Mouse (Mus musculus): ENCODE results near the gene 1810043G02Rik. TPM values are rescaled to one million over a fixed set of nuclear protein-coding genes. Genes with fewer than 3 reads are reported as not detected.
A peak's percentile ranks its signal among the peaks of the same experiment; 100 is the strongest.
"Not testable (repeated sequence)": the region's sequence is repeated elsewhere in the genome, so short reads cannot be mapped to it uniquely, and the experiment has no call there.

The 1810043G02Rik gene
- polyA plus RNA-seq (2012; rRNA removed) = 46.6 and 46.9 TPM in 2 replicates

DNA sequence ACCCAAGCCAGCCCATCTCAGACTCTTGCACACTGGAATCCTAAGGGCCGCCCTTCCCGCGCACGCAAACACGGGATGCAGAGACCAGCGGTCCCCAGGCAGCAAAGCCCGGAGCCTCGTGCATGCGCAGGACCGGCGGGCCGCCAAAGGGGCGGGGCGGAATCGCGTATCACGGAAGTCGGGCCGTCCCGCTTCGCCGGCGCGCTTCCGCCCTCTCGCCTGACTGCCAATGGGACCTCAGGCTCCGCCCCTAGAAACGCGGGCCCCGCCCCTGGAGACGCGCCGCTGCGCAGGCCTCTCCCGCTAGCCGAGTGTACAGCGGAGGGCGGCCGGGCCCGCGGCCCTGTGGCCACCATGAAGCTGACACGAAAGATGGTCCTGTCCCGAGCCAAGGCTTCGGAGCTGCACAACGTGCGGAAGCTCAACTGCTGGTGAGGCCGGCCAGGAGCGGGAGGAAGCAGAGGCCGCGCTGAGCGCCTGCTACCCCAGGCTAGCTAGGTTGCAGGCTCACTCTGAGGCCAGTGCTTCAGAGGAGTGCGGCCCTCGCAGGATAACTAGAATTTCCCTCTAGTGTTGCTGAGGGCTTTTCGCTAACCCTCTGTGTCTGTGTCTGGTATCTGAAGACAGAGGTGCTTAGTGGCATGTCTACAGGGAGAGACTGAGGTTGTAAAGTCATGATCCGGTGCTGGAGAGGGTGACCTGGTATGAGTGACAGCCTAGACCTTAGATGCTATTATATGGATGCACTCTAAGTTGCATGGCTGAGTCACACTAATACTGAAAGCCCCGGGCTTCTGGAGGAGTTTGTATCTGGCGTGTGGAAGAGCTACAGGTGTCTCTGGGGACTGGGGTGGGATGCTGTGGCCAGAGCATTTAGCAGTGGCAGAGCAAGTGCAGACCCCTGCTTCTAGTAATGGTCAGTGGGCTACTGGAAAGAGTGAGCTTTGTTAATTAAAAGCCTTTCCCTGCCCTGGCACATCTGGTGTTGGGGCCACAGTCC lies at the start of gene 1810043G02Rik:
Gene 1810043G02Rik, plus strand, starts transcription at position 174 of the 1,000 bp plus-strand sequence.
- peak; percentile 100 for DNase-seq
- H3K4me3 ChIP-seq (replicated peaks; ENCODE audit: extremely low read depth, low read depth, low read length) = peak within 1 kb of the TSS; percentile 89
- H3K4me1 ChIP-seq (ENCODE audit: control insufficient read depth, insufficient read depth, low read length) = peaks cover 5% of the 10 kb centered on the region; the same call in 1 of the 2 replicates
- 2% methylated on average over 57 of the region's 57 CpGs for WGBS
- TF ChIP-seq POLR2A (IDR thresholded peaks at IDR 0.05; ENCODE audit: borderline replicate concordance, extremely low read depth, low read depth, low read length) (no peak), CTCF (IDR thresholded peaks at IDR 0.05; ENCODE audit: insufficient read depth, low read length) (no peak)

DNA sequence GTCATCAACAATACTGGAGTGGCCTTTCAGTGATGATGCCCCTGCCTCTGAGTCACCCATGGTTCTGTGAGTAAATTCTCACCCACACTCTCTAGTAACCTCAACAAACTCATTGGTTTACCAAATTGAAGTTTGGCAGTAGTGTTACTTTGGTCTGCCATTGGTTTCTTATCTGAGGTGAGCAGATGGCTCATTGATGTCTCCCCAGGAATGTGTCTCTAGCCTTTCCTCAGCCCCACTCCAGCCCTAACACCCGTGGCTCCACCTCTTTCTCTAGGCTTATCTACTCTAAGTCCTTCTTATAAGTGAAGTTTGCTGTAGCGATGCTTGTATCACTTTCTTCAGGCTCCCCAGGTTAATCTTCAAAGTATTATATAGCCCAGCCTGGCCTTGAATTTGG lies 38.6 kb upstream of the 1810043G02Rik start:
- H3K4me3 ChIP-seq (replicated peaks; ENCODE audit: extremely low read depth, low read depth, low read length) = no peak overlapping the region
- TF ChIP-seq CTCF (IDR thresholded peaks at IDR 0.05; ENCODE audit: insufficient read depth, low read length) (no peak), POLR2A (IDR thresholded peaks at IDR 0.05; ENCODE audit: borderline replicate concordance, extremely low read depth, low read depth, low read length) (no peak)
- no peak for DNase-seq
- WGBS = 65% methylated on average over 2 of the region's 2 CpGs
- H3K4me1 ChIP-seq (ENCODE audit: control insufficient read depth, insufficient read depth, low read length) = no peaks in the 10 kb centered on the region

DNA sequence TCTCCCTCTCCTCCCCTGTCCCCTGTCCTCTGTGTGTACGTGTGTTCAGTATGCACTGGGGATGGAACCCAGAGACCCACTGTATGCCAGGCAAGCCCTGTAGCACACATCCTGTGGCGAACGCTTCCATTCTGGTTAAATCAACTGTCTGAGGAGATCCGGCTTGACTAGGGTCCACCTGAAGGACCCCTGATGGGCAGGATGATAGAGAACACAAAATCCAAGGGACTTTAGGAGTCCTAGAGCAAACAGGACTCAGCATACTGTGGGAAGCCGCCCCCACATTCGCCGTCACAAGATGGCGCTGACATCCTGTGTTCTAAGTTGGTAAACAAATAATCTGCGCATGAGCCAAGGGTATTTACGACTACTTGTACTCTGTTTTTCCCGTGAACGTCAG lies 27.9 kb upstream of the 1810043G02Rik start:
- WGBS = 90% methylated on average over 10 of the region's 12 CpGs
- not testable (repeated sequence) for H3K4me3 ChIP-seq (replicated peaks; ENCODE audit: extremely low read depth, low read depth, low read length); H3K4me1 ChIP-seq (ENCODE audit: control insufficient read depth, insufficient read depth, low read length); DNase-seq

DNA sequence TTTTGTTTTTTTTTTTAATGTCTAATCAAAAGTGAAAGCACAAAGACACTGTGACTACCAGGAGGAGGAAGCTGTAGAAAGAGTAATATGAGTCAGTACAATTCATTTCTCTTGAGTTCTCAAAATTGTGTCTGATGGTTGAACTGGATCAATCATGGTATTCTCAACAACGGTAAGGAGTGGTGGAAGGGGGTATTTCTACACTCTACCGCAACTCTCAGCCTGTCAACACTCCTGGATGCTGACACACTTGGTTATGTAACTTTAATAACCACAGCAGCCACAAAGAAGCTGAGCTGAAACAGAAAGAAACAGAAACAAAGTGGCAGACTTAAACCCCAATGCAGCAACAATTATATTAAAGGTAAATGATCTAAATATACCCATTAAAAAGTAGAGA lies 15.6 kb upstream of the 1810043G02Rik start:
- TF ChIP-seq POLR2A (IDR thresholded peaks at IDR 0.05; ENCODE audit: borderline replicate concordance, extremely low read depth, low read depth, low read length) (no peak), CTCF (IDR thresholded peaks at IDR 0.05; ENCODE audit: insufficient read depth, low read length) (no peak)
- DNase-seq = no peak
- no peaks in the 10 kb centered on the region for H3K4me1 ChIP-seq (ENCODE audit: control insufficient read depth, insufficient read depth, low read length)
- WGBS = 71% methylated on average over 2 of the region's 2 CpGs
- no peak overlapping the region for H3K4me3 ChIP-seq (replicated peaks; ENCODE audit: extremely low read depth, low read depth, low read length)

GRCm38 (mm10) chr10:77963971-77964370 lies 14.4 kb upstream of the 1810043G02Rik start:
- H3K4me1 ChIP-seq (ENCODE audit: control insufficient read depth, insufficient read depth, low read length) = no peaks in the 10 kb centered on the region
- no peak for DNase-seq
- TF ChIP-seq CTCF (IDR thresholded peaks at IDR 0.05; ENCODE audit: insufficient read depth, low read length) = no peak
- TF ChIP-seq POLR2A (IDR thresholded peaks at IDR 0.05; ENCODE audit: borderline replicate concordance, extremely low read depth, low read depth, low read length) = no peak
- H3K4me3 ChIP-seq (replicated peaks; ENCODE audit: extremely low read depth, low read depth, low read length) = no peak overlapping the region
- 70% methylated on average over 6 of the region's 6 CpGs for WGBS

DNA sequence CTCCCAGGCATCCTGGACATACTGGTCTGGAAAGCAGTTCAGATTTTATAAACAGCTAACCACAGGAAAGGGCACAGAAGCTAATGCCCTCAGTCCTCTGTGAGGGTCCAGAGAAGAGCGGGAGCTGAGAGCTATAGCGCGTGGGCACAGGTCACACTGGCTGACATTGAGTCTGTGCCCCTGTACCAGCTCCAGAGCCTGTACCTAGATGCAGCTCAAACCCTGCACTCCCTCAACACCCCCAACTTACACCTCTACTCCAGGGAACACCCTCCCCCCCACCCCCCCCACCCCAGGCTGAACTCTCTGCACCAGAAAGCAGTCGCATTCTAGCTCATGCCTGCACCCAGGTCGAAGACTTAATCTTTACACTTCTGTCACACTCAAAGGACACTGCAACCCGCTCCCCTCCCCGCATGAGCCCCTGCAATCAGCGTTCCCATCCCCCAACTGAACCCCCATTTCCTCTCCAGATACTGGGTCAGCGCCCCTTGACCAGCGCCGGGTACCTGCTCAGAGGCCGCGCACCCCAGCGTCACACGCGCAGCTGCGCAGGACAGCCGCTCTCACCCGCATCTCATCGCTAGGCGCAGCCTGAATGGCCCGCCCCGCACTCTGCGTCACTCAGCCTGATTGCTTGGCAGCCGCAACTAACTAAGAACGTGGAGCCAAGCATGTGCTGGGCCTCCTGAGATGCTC lies 8.9 kb upstream of the 1810043G02Rik start:
- DNase-seq = no peak
- WGBS = 8% methylated on average over 26 of the region's 26 CpGs
- Histone ChIP-seq H3K4me1 (ENCODE audit: control insufficient read depth, insufficient read depth, low read length) (no peaks in the 10 kb centered on the region), H3K4me3 (replicated peaks; ENCODE audit: extremely low read depth, low read depth, low read length) (no peak overlapping the region)
- TF ChIP-seq CTCF (IDR thresholded peaks at IDR 0.05; ENCODE audit: insufficient read depth, low read length) = no peak
- TF ChIP-seq POLR2A (IDR thresholded peaks at IDR 0.05; ENCODE audit: borderline replicate concordance, extremely low read depth, low read depth, low read length) = no peak

- no peak for DNase-seq
- TF ChIP-seq POLR2A (IDR thresholded peaks at IDR 0.05; ENCODE audit: borderline replicate concordance, extremely low read depth, low read depth, low read length) (no peak), CTCF (IDR thresholded peaks at IDR 0.05; ENCODE audit: insufficient read depth, low read length) (no peak)
- no peak overlapping the region for H3K4me3 ChIP-seq (replicated peaks; ENCODE audit: extremely low read depth, low read depth, low read length)
- H3K4me1 ChIP-seq (ENCODE audit: control insufficient read depth, insufficient read depth, low read length) = no peaks in the 10 kb centered on the region
- 11% methylated on average over 8 of the region's 8 CpGs for WGBS
These were observed 8.4 kb upstream of the 1810043G02Rik start for GRCm38 (mm10) chr10:77969973-77970325.

- H3K4me3 ChIP-seq (replicated peaks; ENCODE audit: extremely low read depth, low read depth, low read length) = no peak within 1 kb of the TSS
- WGBS = 62% methylated on average over 6 of the region's 6 CpGs
- DNase-seq = no peak
These were observed 7.8 kb upstream of the 1810043G02Rik start, which contains the start of gene Trpm2 for GRCm38 (mm10) chr10:77970481-77970880. TSS of gene Trpm2 (minus strand) at chr10:77970563.

DNA sequence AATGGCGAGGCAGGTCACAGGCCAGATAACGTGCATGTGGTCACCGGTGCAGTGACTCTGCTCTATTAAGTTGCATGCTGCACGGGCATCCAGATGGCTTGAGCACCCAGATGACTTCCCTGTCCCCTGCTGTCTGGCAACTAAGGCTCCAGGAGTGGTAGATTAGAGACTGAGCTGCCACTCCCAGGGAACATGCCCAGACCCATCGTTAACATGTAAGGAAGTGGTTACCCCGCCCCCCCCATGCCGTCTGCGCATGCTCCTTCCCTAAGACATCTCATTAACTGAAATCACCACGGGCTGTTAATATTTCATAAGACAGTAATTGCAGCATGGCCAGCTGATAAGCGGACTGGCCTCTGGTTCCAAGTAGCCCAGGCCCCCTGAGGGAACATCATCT lies 7.1 kb upstream of the 1810043G02Rik start:
- Histone ChIP-seq H3K4me1 (ENCODE audit: control insufficient read depth, insufficient read depth, low read length) (no peaks in the 10 kb centered on the region), H3K4me3 (replicated peaks; ENCODE audit: extremely low read depth, low read depth, low read length) (no peak overlapping the region)
- WGBS = 79% methylated on average over 10 of the region's 10 CpGs
- TF ChIP-seq CTCF (IDR thresholded peaks at IDR 0.05; ENCODE audit: insufficient read depth, low read length) (no peak), POLR2A (IDR thresholded peaks at IDR 0.05; ENCODE audit: borderline replicate concordance, extremely low read depth, low read depth, low read length) (no peak)
- no peak for DNase-seq

More at GRCm38 (mm10) chr10:77970481-77970880, 7.8 kb upstream of the 1810043G02Rik start, which contains the start of gene Trpm2:
- no peak for TF ChIP-seq POLR2A (IDR thresholded peaks at IDR 0.05; ENCODE audit: borderline replicate concordance, extremely low read depth, low read depth, low read length)
- no peak for TF ChIP-seq CTCF (IDR thresholded peaks at IDR 0.05; ENCODE audit: insufficient read depth, low read length)
- H3K4me1 ChIP-seq (ENCODE audit: control insufficient read depth, insufficient read depth, low read length) = no peaks in the 10 kb centered on the region
